Mouse (Mus musculus): Measurements from ENCODE around the gene Ttc21b. TPM values are rescaled to one million over a fixed set of nuclear protein-coding genes. Genes with fewer than 3 reads are reported as not detected.

The Ttc21b gene
- total RNA-seq, 2 experiments from 2014 or later = 1.3 to 1.4 TPM

DNA sequence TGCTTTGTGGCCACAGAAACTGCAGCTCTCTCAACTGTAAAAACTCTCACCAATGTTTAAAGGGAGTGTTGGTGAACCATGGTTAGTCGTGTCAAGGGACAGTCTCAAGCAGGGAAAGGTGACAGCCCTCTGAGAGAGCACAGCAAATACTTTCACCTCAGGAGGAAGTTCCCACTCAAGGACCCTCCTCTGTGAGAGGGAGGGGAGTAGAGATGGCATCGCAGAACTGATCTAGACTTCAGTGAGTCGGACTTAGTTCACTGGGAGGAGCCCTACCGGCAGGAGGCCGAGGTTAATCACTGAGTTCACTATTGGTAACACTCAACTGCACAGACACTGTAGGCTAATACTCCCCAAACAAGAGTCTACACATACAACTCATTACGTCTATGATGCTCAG, 68.9 kb downstream of the Ttc21b start:
- intact Hi-C loops (cut with DNase I) = no loop called here
- TF ChIP-seq CTCF (IDR thresholded peaks at IDR 0.05) = no peak
- DNase-seq = no peak
- Histone ChIP-seq H3K27ac (no peak overlapping the region), H3K4me3 (no peak overlapping the region)

GRCm38 (mm10) chr2:66184431-66185164, 71.8 kb downstream of the Ttc21b start:
- Histone ChIP-seq H3K4me3 (no peak overlapping the region), H3K27ac (no peak overlapping the region)
- DNase-seq = no peak
- intact Hi-C loops (cut with DNase I) = no loop called here
- TF ChIP-seq CTCF (IDR thresholded peaks at IDR 0.05) = peak; percentile 57

- Histone ChIP-seq H3K27ac (no peak overlapping the region), H3K4me3 (peak overlapping the region; percentile 42)
- TF ChIP-seq CTCF (IDR thresholded peaks at IDR 0.05) = no peak
- peak; percentile 53 for DNase-seq
- intact Hi-C loops (cut with DNase I) = no loop called here
These were observed 76.1 kb downstream of the Ttc21b start for GRCm38 (mm10) chr2:66180293-66180692.

GRCm38 (mm10) chr2:66179782-66180181, 76.6 kb downstream of the Ttc21b start:
- TF ChIP-seq CTCF (IDR thresholded peaks at IDR 0.05) = no peak
- DNase-seq = no peak
- Histone ChIP-seq H3K27ac (no peak overlapping the region), H3K4me3 (peak overlapping the region; percentile 42)
- intact Hi-C loops (cut with DNase I) = no loop called here

- no peak for TF ChIP-seq CTCF (IDR thresholded peaks at IDR 0.05)
- no peak for DNase-seq
- Histone ChIP-seq H3K27ac (no peak overlapping the region), H3K4me3 (no peak overlapping the region)
- intact Hi-C loops (cut with DNase I) = no loop called here
These were observed 77.6 kb downstream of the Ttc21b start for GRCm38 (mm10) chr2:66178848-66179215.

- DNase-seq = no peak
- TF ChIP-seq CTCF (IDR thresholded peaks at IDR 0.05) = no peak
- intact Hi-C loops (cut with DNase I) = no loop called here
- Histone ChIP-seq H3K4me3 (no peak overlapping the region), H3K27ac (no peak overlapping the region)
These were observed 78.2 kb downstream of the Ttc21b start for GRCm38 (mm10) chr2:66177886-66178847.

DNA sequence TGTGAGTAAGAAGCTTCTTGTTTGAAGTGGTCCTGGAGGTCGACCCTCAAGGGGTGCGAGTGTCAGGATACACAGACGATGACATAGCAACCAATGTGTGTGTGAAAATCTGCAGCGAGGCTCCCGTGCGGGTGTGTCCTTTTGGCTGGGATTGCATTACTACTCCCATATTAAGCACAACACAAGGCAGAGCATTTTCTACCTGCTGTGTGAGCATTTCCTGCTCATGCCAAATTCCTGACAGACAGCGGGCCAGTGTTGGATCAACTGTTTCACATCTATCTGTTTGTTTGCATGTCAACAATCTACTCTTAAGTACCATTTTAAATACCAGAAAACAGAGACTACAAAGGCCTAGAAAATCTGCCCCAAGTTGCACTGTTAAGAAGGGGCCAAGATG, 79.4 kb downstream of the Ttc21b start:
- intact Hi-C loops (cut with DNase I) = no loop called here
- Histone ChIP-seq H3K4me3 (no peak overlapping the region), H3K27ac (no peak overlapping the region)
- TF ChIP-seq CTCF (IDR thresholded peaks at IDR 0.05) = no peak
- no peak for DNase-seq

DNA sequence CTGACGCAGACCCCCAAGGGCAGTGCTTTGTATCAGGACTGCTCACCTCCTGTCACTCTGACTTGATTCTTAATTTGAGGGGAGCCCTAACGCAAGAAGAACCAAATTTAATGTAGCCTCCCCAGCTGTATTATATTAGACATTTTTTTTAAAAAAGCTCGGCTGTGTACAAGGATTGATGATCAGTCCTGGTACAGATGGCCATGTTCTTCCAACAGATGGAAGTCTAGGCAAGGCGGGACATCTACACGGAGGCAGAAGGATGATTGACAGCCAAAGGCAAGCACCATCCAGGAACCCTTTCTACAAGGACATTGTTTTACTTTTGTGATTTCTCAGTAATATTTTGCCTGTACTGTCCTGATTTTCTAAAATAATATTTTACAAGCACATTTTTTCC, 83.3 kb downstream of the Ttc21b start:
- no peak overlapping the region for H3K27ac ChIP-seq
- no peak for DNase-seq
- intact Hi-C loops (cut with DNase I) = no loop called here
- H3K4me3 ChIP-seq = no peak overlapping the region
- no peak for TF ChIP-seq CTCF (IDR thresholded peaks at IDR 0.05)

- DNase-seq = no peak
- intact Hi-C loops (cut with DNase I) = no loop called here
- H3K27ac ChIP-seq = no peak overlapping the region
- H3K4me3 ChIP-seq = no peak overlapping the region
- TF ChIP-seq CTCF (IDR thresholded peaks at IDR 0.05) = no peak
These were observed 84.8 kb downstream of the Ttc21b start for GRCm38 (mm10) chr2:66171643-66172042.

DNA sequence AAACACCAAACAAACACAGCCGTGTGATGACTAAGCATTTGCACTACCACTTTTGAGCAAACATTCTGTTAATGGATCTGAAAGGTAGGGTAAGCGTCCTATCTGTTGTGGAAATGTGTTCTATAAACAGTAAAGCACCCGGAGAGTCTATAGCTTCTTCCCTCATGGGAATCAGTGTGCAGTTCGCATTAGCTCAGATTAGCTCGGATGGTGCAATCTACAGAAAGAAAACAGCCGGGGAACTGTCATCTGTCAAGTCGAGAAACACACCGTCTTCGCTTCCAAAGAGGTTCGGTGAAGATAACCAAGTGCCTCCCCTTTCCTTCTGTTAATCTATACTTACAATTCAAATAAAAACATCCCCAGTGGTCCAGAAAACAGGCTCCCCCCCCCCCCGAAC, 85.7 kb downstream of the Ttc21b start:
- TF ChIP-seq CTCF (IDR thresholded peaks at IDR 0.05) = no peak
- Histone ChIP-seq H3K4me3 (no peak overlapping the region), H3K27ac (no peak overlapping the region)
- intact Hi-C loops (cut with DNase I) = no loop called here
- DNase-seq = no peak

DNA sequence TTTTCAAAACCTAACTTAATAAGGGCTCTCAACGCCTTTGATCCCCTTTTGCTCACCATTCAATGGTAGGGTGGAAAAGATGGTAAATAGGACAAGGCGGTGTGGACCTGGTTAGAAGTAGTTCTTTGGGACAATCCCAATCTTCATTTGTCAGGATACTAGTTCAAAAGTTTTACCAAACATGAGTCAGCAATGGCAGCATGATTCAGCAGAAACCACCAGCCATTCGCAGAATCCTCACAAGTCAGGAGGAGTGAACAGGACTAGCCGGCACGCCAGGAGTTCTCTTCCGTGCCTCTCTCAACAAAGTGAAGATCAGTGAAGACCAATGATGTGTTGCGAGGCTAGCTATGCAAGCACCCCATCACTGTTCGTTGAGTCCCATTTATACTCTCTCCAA, 91.4 kb downstream of the Ttc21b start:
- TF ChIP-seq CTCF (IDR thresholded peaks at IDR 0.05) = no peak
- H3K27ac ChIP-seq = no peak overlapping the region
- DNase-seq = no peak
- no peak overlapping the region for H3K4me3 ChIP-seq
- intact Hi-C loops (cut with DNase I) = no loop called here

GRCm38 (mm10) chr2:66158140-66158915, 98.1 kb downstream of the Ttc21b start:
- H3K27ac ChIP-seq = no peak overlapping the region
- DNase-seq = no peak
- no peak overlapping the region for H3K4me3 ChIP-seq
- intact Hi-C loops (cut with DNase I) = no loop called here
- no peak for TF ChIP-seq CTCF (IDR thresholded peaks at IDR 0.05)

- no peak for TF ChIP-seq CTCF (IDR thresholded peaks at IDR 0.05)
- intact Hi-C loops (cut with DNase I) = no loop called here
- H3K4me3 ChIP-seq = no peak overlapping the region
- DNase-seq = no peak
- no peak overlapping the region for H3K27ac ChIP-seq
These were observed 105.0 kb downstream of the Ttc21b start for GRCm38 (mm10) chr2:66151436-66151835.
